Mouse (Mus musculus): ENCODE measurements around the gene Trnp1. TPM values are rescaled to one million over a fixed set of nuclear protein-coding genes. Genes with fewer than 3 reads are reported as not detected.

Gene Trnp1
- 0.21 TPM in 1 of 2 replicates, not detected in the other for polyA plus RNA-seq (2014; fragmentation: Nextera tagmentation; extraction: Ambion mirVana)

DNA sequence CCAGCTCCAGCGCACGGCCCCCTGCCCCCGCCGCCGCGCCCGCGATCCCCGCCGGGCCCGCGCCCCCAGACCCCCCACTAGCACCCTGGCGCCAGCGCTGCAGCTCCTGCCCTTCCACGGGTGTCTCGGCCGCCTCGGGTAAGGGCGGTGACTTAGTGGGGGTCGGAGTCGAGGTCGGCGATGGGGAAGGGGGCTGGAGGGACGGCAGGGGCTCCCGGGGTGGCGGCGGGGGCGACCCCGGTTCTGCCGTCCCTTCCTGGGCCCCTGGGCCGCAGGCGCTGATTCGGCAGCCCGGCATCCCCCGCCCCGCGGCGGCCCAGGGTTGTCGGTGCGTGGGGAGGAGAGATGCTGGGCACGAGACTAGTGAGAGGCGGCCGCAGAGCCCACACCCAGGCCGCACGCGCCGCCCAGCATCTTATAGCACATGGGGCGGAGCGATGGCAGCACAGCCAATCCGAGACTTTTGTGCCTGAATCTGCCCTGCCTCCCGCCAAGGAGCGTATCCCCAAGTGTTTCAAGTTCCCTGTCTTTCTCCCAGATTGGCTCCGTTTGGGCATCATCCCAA is at the start of gene Trnp1:
Gene Trnp1 (minus strand): TSS at position 391 of the 565 bp plus-strand sequence.
- Histone ChIP-seq H3K9ac (ENCODE audit: low read depth, low read length) (no peak within 1 kb of the TSS), H3K4me3 (ENCODE audit: low read depth, low read length) (peak within 1 kb of the TSS; percentile 56)
- WGBS = under 1% methylated on average over 52 of the region's 53 CpGs

GRCm38 (mm10) chr4:133545272-133546231 is 47.2 kb upstream of the Trnp1 start, which contains the start of gene Nudc:
Gene Nudc (minus strand): TSS chr4:133545996.
- peak; percentile 92 for DNase-seq (ENCODE audit: low spot score)
- Histone ChIP-seq H3K4me1 (replicated peaks; ENCODE audit: control insufficient read depth, insufficient read depth, low read length) (peaks cover 16% of the 10 kb centered on the region), H3K27ac (ENCODE audit: low read depth, low read length) (peak within 1 kb of the TSS; percentile 72), H3K36me3 (ENCODE audit: control insufficient read depth, insufficient read depth, low read length) (peaks cover 17% of the 10 kb centered on the region), H3K4me2 (peak within 1 kb of the TSS; percentile 96), H3K4me3 (ENCODE audit: low read depth, low read length) (peak within 1 kb of the TSS; percentile 90), H3K27me3 (replicated peaks; ENCODE audit: control insufficient read depth, insufficient read depth, low read length) (no peaks in the 10 kb centered on the region), H3K9ac (ENCODE audit: low read depth, low read length) (peak within 1 kb of the TSS; percentile 80), H3K9me3 (ENCODE audit: control insufficient read depth, low read length) (no peaks in the 10 kb centered on the region)
- peak; percentile 97 for ATAC-seq (replicated peaks; ENCODE audit: low FRiP score)
- under 1% methylated on average over 69 of the region's 77 CpGs for WGBS

More for the DNA sequence above, at the start of gene Trnp1:
- no peaks in the 10 kb centered on the region for H3K36me3 ChIP-seq (ENCODE audit: control insufficient read depth, insufficient read depth, low read length)
- peaks cover 88% of the 10 kb centered on the region for H3K27me3 ChIP-seq (replicated peaks; ENCODE audit: control insufficient read depth, insufficient read depth, low read length)
- peaks cover 12% of the 10 kb centered on the region for H3K4me1 ChIP-seq (replicated peaks; ENCODE audit: control insufficient read depth, insufficient read depth, low read length)
- H3K9me3 ChIP-seq (ENCODE audit: control insufficient read depth, low read length) = no peaks in the 10 kb centered on the region
- H3K4me2 ChIP-seq = peak within 1 kb of the TSS; percentile 85
- no peak for DNase-seq (ENCODE audit: low spot score)
- peak; percentile 63; the same call in 1 of the 2 replicates for ATAC-seq (replicated peaks; ENCODE audit: low FRiP score)
- no peak within 1 kb of the TSS for H3K27ac ChIP-seq (ENCODE audit: low read depth, low read length)

DNA sequence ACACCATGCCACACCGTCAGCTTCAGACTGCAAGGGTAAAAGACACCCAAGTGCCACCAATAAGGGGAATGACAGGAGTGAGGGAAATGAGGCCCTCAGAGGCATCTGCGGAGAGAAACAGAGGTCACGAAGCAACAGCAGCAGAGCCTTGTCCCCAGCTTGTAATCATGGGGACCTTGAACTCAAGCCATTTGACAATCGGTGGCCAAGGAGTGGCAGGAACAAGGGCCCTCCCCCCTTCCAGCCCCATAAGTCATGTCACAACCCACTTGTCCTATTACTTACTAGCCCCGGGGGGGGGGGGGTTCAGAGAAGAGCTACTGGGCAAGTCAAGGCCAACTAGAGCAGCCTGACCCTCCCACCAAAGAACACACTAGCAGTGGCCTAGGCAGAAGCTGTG is 38.3 kb upstream of the Trnp1 start:
- Histone ChIP-seq H3K9me3 (ENCODE audit: control insufficient read depth, low read length) (no peaks in the 10 kb centered on the region), H3K4me3 (ENCODE audit: low read depth, low read length) (no peak overlapping the region), H3K4me2 (no peak overlapping the region), H3K9ac (ENCODE audit: low read depth, low read length) (no peak overlapping the region), H3K27me3 (replicated peaks; ENCODE audit: control insufficient read depth, insufficient read depth, low read length) (no peaks in the 10 kb centered on the region), H3K36me3 (ENCODE audit: control insufficient read depth, insufficient read depth, low read length) (peaks cover 50% of the 10 kb centered on the region), H3K4me1 (replicated peaks; ENCODE audit: control insufficient read depth, insufficient read depth, low read length) (no peaks in the 10 kb centered on the region), H3K27ac (ENCODE audit: low read depth, low read length) (no peak overlapping the region)
- no peak for DNase-seq (ENCODE audit: low spot score)
- 97% methylated on average over 5 of the region's 5 CpGs for WGBS
- no peak for ATAC-seq (replicated peaks; ENCODE audit: low FRiP score)

- H3K4me2 ChIP-seq = no peak overlapping the region
- no peak for DNase-seq (ENCODE audit: low spot score)
- no peak overlapping the region for H3K9ac ChIP-seq (ENCODE audit: low read depth, low read length)
- H3K4me1 ChIP-seq (replicated peaks; ENCODE audit: control insufficient read depth, insufficient read depth, low read length) = no peaks in the 10 kb centered on the region
- H3K27ac ChIP-seq (ENCODE audit: low read depth, low read length) = no peak overlapping the region
- ATAC-seq (replicated peaks; ENCODE audit: low FRiP score) = no peak
- peaks cover 54% of the 10 kb centered on the region for H3K36me3 ChIP-seq (ENCODE audit: control insufficient read depth, insufficient read depth, low read length)
- H3K27me3 ChIP-seq (replicated peaks; ENCODE audit: control insufficient read depth, insufficient read depth, low read length) = no peaks in the 10 kb centered on the region
- H3K4me3 ChIP-seq (ENCODE audit: low read depth, low read length) = no peak overlapping the region
- WGBS = 72% methylated on average over 3 of the region's 3 CpGs
- no peaks in the 10 kb centered on the region for H3K9me3 ChIP-seq (ENCODE audit: control insufficient read depth, low read length)
Observed at GRCm38 (mm10) chr4:133536081-133536480, 37.7 kb upstream of the Trnp1 start.

GRCm38 (mm10) chr4:133532777-133533176 is 34.4 kb upstream of the Trnp1 start:
- Histone ChIP-seq H3K4me1 (replicated peaks; ENCODE audit: control insufficient read depth, insufficient read depth, low read length) (peaks cover 2% of the 10 kb centered on the region; the same call in 1 of the 2 replicates), H3K27ac (ENCODE audit: low read depth, low read length) (no peak overlapping the region), H3K9me3 (ENCODE audit: control insufficient read depth, low read length) (no peaks in the 10 kb centered on the region), H3K4me2 (no peak overlapping the region), H3K36me3 (ENCODE audit: control insufficient read depth, insufficient read depth, low read length) (peaks cover 49% of the 10 kb centered on the region), H3K4me3 (ENCODE audit: low read depth, low read length) (no peak overlapping the region), H3K9ac (ENCODE audit: low read depth, low read length) (no peak overlapping the region), H3K27me3 (replicated peaks; ENCODE audit: control insufficient read depth, insufficient read depth, low read length) (no peaks in the 10 kb centered on the region)
- no peak for DNase-seq (ENCODE audit: low spot score)
- ATAC-seq (replicated peaks; ENCODE audit: low FRiP score) = no peak
- WGBS = 83% methylated on average over 3 of the region's 3 CpGs

DNA sequence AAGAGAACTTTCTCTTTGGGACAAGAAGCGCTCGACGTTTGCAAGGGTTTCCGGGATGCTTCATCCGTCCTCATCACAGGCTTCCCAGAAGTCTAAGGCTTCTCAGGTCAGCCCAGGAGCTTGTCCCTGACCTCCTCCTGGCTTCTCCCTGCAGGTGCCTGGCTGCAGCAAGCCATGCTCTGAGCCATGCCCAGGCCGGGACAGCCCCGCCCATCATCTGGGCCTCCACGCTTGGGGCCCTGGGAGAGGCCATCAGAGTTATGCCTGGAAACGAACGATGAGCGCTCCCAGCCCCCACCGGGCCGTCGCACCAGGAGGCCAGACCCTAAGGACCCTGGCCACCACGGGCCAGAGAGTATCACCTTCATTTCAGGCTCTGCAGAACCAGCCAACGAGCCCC is 29.4 kb upstream of the Trnp1 start:
- H3K27me3 ChIP-seq (replicated peaks; ENCODE audit: control insufficient read depth, insufficient read depth, low read length) = no peaks in the 10 kb centered on the region
- ATAC-seq (replicated peaks; ENCODE audit: low FRiP score) (no peak), DNase-seq (ENCODE audit: low spot score) (no peak)
- no peak overlapping the region for H3K4me3 ChIP-seq (ENCODE audit: low read depth, low read length)
- H3K27ac ChIP-seq (ENCODE audit: low read depth, low read length) = no peak overlapping the region
- no peak overlapping the region for H3K4me2 ChIP-seq
- H3K9me3 ChIP-seq (ENCODE audit: control insufficient read depth, low read length) = no peaks in the 10 kb centered on the region
- WGBS = 69% methylated on average over 16 of the region's 16 CpGs
- peaks cover 23% of the 10 kb centered on the region for H3K36me3 ChIP-seq (ENCODE audit: control insufficient read depth, insufficient read depth, low read length)
- no peak overlapping the region for H3K9ac ChIP-seq (ENCODE audit: low read depth, low read length)
- peaks cover 2% of the 10 kb centered on the region; the same call in 1 of the 2 replicates for H3K4me1 ChIP-seq (replicated peaks; ENCODE audit: control insufficient read depth, insufficient read depth, low read length)

- 62% methylated on average over 2 of the region's 2 CpGs for WGBS
- Histone ChIP-seq H3K9me3 (ENCODE audit: control insufficient read depth, low read length) (no peaks in the 10 kb centered on the region), H3K27me3 (replicated peaks; ENCODE audit: control insufficient read depth, insufficient read depth, low read length) (peaks cover 51% of the 10 kb centered on the region), H3K4me3 (ENCODE audit: low read depth, low read length) (no peak overlapping the region), H3K27ac (ENCODE audit: low read depth, low read length) (no peak overlapping the region), H3K9ac (ENCODE audit: low read depth, low read length) (no peak overlapping the region), H3K4me2 (no peak overlapping the region), H3K4me1 (replicated peaks; ENCODE audit: control insufficient read depth, insufficient read depth, low read length) (peaks cover 7% of the 10 kb centered on the region), H3K36me3 (ENCODE audit: control insufficient read depth, insufficient read depth, low read length) (no peaks in the 10 kb centered on the region)
- DNase-seq (ENCODE audit: low spot score) (no peak), ATAC-seq (replicated peaks; ENCODE audit: low FRiP score) (no peak)
Observed at GRCm38 (mm10) chr4:133521502-133521901, 23.2 kb upstream of the Trnp1 start.

DNA sequence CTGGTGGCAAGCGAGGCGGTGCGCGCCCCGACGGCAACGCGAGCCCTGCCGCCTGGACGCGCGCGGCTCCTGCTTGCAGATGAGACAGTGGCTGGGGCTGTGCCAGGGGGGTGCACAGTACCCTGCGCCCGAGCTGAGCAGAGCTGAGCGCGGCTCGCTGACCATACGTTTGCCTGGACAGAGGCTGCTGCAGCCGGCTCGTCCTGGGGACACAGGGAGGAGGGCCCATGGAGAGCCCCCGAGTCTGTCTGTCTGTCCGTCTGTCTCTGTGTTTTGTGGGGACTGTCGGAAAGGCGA is 21.0 kb upstream of the Trnp1 start:
- no peaks in the 10 kb centered on the region for H3K36me3 ChIP-seq (ENCODE audit: control insufficient read depth, insufficient read depth, low read length)
- 12% methylated on average over 25 of the region's 25 CpGs for WGBS
- H3K27me3 ChIP-seq (replicated peaks; ENCODE audit: control insufficient read depth, insufficient read depth, low read length) = peaks cover 51% of the 10 kb centered on the region
- H3K9me3 ChIP-seq (ENCODE audit: control insufficient read depth, low read length) = no peaks in the 10 kb centered on the region
- H3K4me1 ChIP-seq (replicated peaks; ENCODE audit: control insufficient read depth, insufficient read depth, low read length) = peaks cover 7% of the 10 kb centered on the region
- H3K4me3 ChIP-seq (ENCODE audit: low read depth, low read length) = peak overlapping the region; percentile 57
- H3K4me2 ChIP-seq = peak overlapping the region; percentile 75
- no peak overlapping the region for H3K27ac ChIP-seq (ENCODE audit: low read depth, low read length)
- H3K9ac ChIP-seq (ENCODE audit: low read depth, low read length) = peak overlapping the region; percentile 49; the same call in 1 of the 2 replicates
- ATAC-seq (replicated peaks; ENCODE audit: low FRiP score) (no peak), DNase-seq (ENCODE audit: low spot score) (no peak)

Measured in liver, embryonic 11.5 days (tissue).